Mouse (Mus musculus): ENCODE data around the gene Nfam1. TPM values are rescaled to one million over a fixed set of nuclear protein-coding genes. Genes with fewer than 3 reads are reported as not detected.

Nfam1 gene
- polyA plus RNA-seq, 1 experiment from 2014 or later: 2.4 TPM

GRCm38 (mm10) chr15:82960786-82961561, 72.1 kb downstream of the Nfam1 start:
- Histone ChIP-seq H3K27ac (replicated peaks) (peak overlapping the region; percentile 69), H3K9me3 (no peaks in the 10 kb centered on the region), H3K27me3 (replicated peaks; ENCODE audit: low read depth, poor library complexity, severe bottlenecking) (peaks cover 92% of the 10 kb centered on the region), H3K4me1 (peaks cover 76% of the 10 kb centered on the region), H3K36me3 (replicated peaks) (no peaks in the 10 kb centered on the region), H3K4me3 (peak overlapping the region; percentile 69)
- peak; percentile 61 for DNase-seq (ENCODE audit: low spot score)
- 1% methylated on average over 26 of the region's 26 CpGs for WGBS

GRCm38 (mm10) chr15:82959151-82959550, 74.0 kb downstream of the Nfam1 start:
- H3K4me3 ChIP-seq: no peak overlapping the region
- 67% methylated on average over 12 of the region's 12 CpGs for WGBS
- no peak overlapping the region for H3K27ac ChIP-seq (replicated peaks)
- H3K4me1 ChIP-seq: peaks cover 78% of the 10 kb centered on the region
- H3K36me3 ChIP-seq (replicated peaks): 0 out of 2 replicates have a peak, but pooled peaks cover 2% of the 10 kb centered on the region
- no peak for DNase-seq (ENCODE audit: low spot score)
- H3K27me3 ChIP-seq (replicated peaks; ENCODE audit: low read depth, poor library complexity, severe bottlenecking): peaks cover 92% of the 10 kb centered on the region
- H3K9me3 ChIP-seq: no peaks in the 10 kb centered on the region

DNA sequence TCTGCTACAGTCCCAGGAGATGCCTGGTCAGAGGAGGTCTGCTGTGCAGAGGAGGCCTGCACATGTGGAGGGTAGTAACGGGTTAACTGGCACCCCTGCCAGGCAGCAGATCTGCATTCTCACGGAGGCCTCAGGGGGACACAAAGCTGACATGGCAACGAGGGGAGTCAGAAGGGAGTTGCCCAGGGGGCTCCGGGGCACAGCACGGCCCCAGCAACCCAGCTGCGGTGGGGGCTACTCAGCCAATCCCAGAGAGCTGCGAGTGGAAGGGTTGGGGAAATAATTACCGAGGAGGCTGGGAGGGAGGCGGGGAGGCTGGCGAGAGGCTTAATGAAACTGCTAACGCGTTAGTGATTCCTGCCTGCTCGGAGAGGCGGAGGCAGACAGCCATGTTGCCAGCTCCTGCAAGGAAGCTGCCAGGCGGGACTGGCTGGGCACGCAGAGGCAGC, 74.8 kb downstream of the Nfam1 start:
- H3K4me3 ChIP-seq: peak overlapping the region; percentile 41
- H3K4me1 ChIP-seq: peaks cover 84% of the 10 kb centered on the region
- H3K27me3 ChIP-seq (replicated peaks; ENCODE audit: low read depth, poor library complexity, severe bottlenecking): peaks cover 100% of the 10 kb centered on the region
- peak; percentile 50 for DNase-seq (ENCODE audit: low spot score)
- H3K36me3 ChIP-seq (replicated peaks): 0 out of 2 replicates have a peak, but pooled peaks cover 2% of the 10 kb centered on the region
- no peaks in the 10 kb centered on the region for H3K9me3 ChIP-seq
- 3% methylated on average over 16 of the region's 16 CpGs for WGBS
- H3K27ac ChIP-seq (replicated peaks): peak overlapping the region; percentile 61

DNA sequence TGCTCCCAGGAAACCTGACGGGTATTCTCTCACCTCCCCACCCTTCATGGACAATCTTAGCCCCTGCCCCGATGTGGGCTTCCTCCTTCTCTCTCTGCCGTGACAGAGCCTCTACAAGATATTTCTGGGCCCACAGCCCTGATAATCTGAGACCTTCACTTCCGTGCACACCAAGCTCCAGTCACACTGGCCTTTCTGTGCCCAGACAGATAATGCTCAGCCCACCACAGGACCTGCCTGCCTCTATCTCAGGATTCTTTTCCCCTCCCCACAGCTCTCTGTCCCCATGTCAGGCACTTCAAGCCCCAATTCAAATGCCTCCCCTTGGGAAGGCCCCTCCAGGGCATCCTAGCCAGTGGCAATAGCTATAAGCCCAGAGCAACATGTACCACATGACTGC, 76.4 kb downstream of the Nfam1 start:
- Histone ChIP-seq H3K27me3 (replicated peaks; ENCODE audit: low read depth, poor library complexity, severe bottlenecking) (peaks cover 100% of the 10 kb centered on the region), H3K36me3 (replicated peaks) (0 out of 2 replicates have a peak, but pooled peaks cover 2% of the 10 kb centered on the region), H3K4me3 (no peak overlapping the region), H3K27ac (replicated peaks) (0 out of 2 replicates have a peak overlapping the region, but pooled peaks have one; percentile 15), H3K9me3 (no peaks in the 10 kb centered on the region), H3K4me1 (peaks cover 84% of the 10 kb centered on the region)
- no peak for DNase-seq (ENCODE audit: low spot score)
- 59% methylated on average over 4 of the region's 4 CpGs for WGBS

DNA sequence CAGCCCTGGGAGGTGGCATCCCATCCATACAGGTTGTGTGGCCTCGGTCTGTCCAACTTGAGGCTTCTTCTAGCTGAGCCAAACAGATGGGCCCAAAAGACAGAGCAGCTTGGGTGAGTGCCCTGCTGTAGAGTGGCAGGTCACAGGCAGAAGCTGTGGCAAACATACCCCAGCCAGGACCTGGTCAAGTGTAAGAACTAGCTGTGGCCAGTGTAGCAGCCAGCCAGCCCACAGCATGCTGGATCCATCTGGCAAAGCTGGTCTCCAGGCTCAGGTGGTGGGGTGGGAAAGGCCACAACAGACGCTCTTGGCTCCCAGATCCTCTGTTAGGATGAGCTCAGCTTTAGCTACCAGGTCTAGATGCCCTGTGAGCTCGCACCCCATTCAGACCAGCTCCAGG, 76.8 kb downstream of the Nfam1 start:
- 83% methylated on average over 3 of the region's 3 CpGs for WGBS
- Histone ChIP-seq H3K4me1 (peaks cover 84% of the 10 kb centered on the region), H3K27ac (replicated peaks) (0 out of 2 replicates have a peak overlapping the region, but pooled peaks have one; percentile 15), H3K36me3 (replicated peaks) (0 out of 2 replicates have a peak, but pooled peaks cover 2% of the 10 kb centered on the region), H3K27me3 (replicated peaks; ENCODE audit: low read depth, poor library complexity, severe bottlenecking) (peaks cover 100% of the 10 kb centered on the region), H3K9me3 (no peaks in the 10 kb centered on the region), H3K4me3 (no peak overlapping the region)
- DNase-seq (ENCODE audit: low spot score): no peak

GRCm38 (mm10) chr15:82955286-82955685, 77.8 kb downstream of the Nfam1 start:
- Histone ChIP-seq H3K4me1 (peaks cover 84% of the 10 kb centered on the region), H3K27me3 (replicated peaks; ENCODE audit: low read depth, poor library complexity, severe bottlenecking) (peaks cover 100% of the 10 kb centered on the region), H3K27ac (replicated peaks) (no peak overlapping the region), H3K4me3 (no peak overlapping the region), H3K9me3 (no peaks in the 10 kb centered on the region), H3K36me3 (replicated peaks) (0 out of 2 replicates have a peak, but pooled peaks cover 2% of the 10 kb centered on the region)
- no peak for DNase-seq (ENCODE audit: low spot score)
- 88% methylated on average over 8 of the region's 8 CpGs for WGBS

DNA sequence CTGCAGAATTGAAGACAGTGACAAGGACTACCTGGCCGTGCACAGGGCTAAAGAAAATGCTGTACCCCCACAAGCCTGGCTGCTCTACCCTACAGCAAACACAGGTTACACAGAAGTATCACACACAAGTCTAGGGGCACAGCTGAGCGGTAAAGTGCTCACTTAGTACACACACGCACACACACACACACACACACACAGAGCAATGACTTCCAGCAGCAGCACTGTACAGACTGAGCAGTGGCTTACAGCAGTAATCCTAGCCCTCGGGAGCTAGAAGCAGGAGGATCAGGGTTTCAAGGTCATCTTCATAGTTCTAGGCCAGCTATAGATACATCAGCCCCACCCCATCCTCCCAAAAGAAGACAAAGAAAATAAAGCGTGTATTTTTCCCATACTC, 79.1 kb downstream of the Nfam1 start:
- H3K4me3 ChIP-seq: no peak overlapping the region
- 0 out of 2 replicates have a peak, but pooled peaks cover 2% of the 10 kb centered on the region for H3K36me3 ChIP-seq (replicated peaks)
- H3K4me1 ChIP-seq: peaks cover 75% of the 10 kb centered on the region
- 74% methylated on average over 5 of the region's 5 CpGs for WGBS
- H3K9me3 ChIP-seq: no peaks in the 10 kb centered on the region
- DNase-seq (ENCODE audit: low spot score): no peak
- H3K27me3 ChIP-seq (replicated peaks; ENCODE audit: low read depth, poor library complexity, severe bottlenecking): peaks cover 100% of the 10 kb centered on the region
- no peak overlapping the region for H3K27ac ChIP-seq (replicated peaks)

DNA sequence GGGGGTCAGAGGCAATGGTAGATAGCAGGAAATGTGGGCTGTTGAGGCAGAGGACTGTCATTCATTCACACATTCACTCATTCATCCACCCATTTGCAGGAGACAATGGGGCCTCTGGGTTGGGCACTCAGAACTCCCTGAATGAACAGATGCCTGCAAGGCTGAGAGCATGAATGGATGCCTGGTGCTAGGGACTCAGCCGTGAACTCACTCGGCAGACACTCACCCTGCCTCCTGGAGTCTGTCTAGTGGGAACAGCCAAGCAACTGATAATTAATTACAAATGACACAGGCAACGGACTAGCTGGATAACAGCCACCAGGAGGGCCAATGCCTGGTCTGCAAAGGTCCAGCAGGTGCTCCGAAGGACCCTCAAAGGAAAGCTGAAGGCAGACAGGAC, 80.0 kb downstream of the Nfam1 start:
- H3K27me3 ChIP-seq (replicated peaks; ENCODE audit: low read depth, poor library complexity, severe bottlenecking): peaks cover 100% of the 10 kb centered on the region
- WGBS: 25% methylated on average over 4 of the region's 4 CpGs
- H3K4me3 ChIP-seq: no peak overlapping the region
- no peak for DNase-seq (ENCODE audit: low spot score)
- H3K9me3 ChIP-seq: no peaks in the 10 kb centered on the region
- 0 out of 2 replicates have a peak, but pooled peaks cover 2% of the 10 kb centered on the region for H3K36me3 ChIP-seq (replicated peaks)
- H3K4me1 ChIP-seq: peaks cover 73% of the 10 kb centered on the region
- no peak overlapping the region for H3K27ac ChIP-seq (replicated peaks)

DNA sequence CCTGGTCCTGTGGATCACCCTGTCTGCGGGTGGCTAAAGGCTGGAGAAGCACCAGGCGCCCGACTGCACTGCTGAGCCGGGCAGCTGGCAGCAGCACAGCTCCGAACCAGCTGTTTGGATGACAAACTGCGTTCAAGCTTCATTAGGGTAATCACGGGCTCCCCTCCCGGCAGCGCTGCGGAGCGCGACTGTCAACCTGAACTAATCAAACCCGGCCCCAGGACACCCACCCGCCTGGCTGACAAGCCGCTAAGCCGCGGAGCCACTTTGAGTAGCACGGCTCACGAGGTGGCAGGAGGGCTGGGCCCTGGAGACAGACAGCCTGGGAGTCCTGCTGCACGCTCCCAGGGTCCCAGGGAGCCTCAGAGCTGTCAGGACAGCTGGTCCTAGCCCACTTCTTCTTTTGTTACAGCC, 80.8 kb downstream of the Nfam1 start:
- Histone ChIP-seq H3K9me3 (no peaks in the 10 kb centered on the region), H3K4me3 (peak overlapping the region; percentile 19), H3K4me1 (peaks cover 68% of the 10 kb centered on the region), H3K27ac (replicated peaks) (peak overlapping the region; percentile 51), H3K36me3 (replicated peaks) (0 out of 2 replicates have a peak, but pooled peaks cover 2% of the 10 kb centered on the region), H3K27me3 (replicated peaks; ENCODE audit: low read depth, poor library complexity, severe bottlenecking) (peaks cover 100% of the 10 kb centered on the region)
- peak; percentile 69 for DNase-seq (ENCODE audit: low spot score)
- WGBS: 2% methylated on average over 20 of the region's 20 CpGs

GRCm38 (mm10) chr15:82950246-82950645, 82.9 kb downstream of the Nfam1 start:
- DNase-seq (ENCODE audit: low spot score): no peak
- 0 out of 2 replicates have a peak, but pooled peaks cover 2% of the 10 kb centered on the region for H3K36me3 ChIP-seq (replicated peaks)
- 50% methylated on average over 8 of the region's 8 CpGs for WGBS
- no peaks in the 10 kb centered on the region for H3K9me3 ChIP-seq
- peaks cover 94% of the 10 kb centered on the region for H3K27me3 ChIP-seq (replicated peaks; ENCODE audit: low read depth, poor library complexity, severe bottlenecking)
- H3K4me3 ChIP-seq: no peak overlapping the region
- H3K27ac ChIP-seq (replicated peaks): no peak overlapping the region; the same call in 1 of the 2 replicates
- peaks cover 64% of the 10 kb centered on the region for H3K4me1 ChIP-seq

GRCm38 (mm10) chr15:82947431-82947830, 85.7 kb downstream of the Nfam1 start:
- DNase-seq (ENCODE audit: low spot score): no peak
- H3K4me1 ChIP-seq: peaks cover 44% of the 10 kb centered on the region
- no peaks in the 10 kb centered on the region for H3K36me3 ChIP-seq (replicated peaks)
- H3K27ac ChIP-seq (replicated peaks): no peak overlapping the region
- peaks cover 66% of the 10 kb centered on the region for H3K27me3 ChIP-seq (replicated peaks; ENCODE audit: low read depth, poor library complexity, severe bottlenecking)
- no peak overlapping the region for H3K4me3 ChIP-seq
- no peaks in the 10 kb centered on the region for H3K9me3 ChIP-seq
- 83% methylated on average over 5 of the region's 5 CpGs for WGBS

DNA sequence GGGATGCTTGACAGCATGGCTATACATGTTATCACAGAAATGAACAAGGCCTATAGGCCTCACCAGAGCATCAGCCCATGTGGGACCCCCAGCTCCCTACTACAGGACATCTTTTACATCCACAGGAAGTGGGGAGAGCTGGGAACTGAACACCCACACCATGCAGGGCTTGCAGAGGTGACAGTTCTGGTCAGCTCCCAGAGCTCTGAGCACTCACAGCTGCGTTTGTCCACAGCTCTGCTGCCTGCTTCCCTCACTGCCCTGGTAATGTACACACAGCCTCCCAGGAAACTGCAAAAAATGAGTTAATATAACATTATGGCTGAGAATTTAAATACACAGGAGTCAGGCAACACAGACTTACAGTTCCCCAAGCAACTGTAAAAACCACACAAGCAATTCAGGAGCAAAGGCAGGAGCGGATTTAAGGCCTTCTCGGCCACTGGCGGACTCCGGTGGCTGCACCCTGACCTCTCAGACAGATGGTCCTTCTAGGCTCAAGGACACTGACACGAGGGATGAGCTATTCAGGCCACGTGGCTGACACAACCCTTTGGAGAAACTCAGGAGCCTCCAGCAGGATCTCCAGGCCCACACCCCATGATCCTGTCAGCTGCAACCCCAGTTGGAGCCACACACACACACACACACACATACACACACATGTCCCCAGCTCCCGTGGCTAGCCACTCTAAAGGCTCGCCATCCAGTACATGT, 88.5 kb downstream of the Nfam1 start:
- Histone ChIP-seq H3K9me3 (no peaks in the 10 kb centered on the region), H3K27ac (replicated peaks) (no peak overlapping the region), H3K27me3 (replicated peaks; ENCODE audit: low read depth, poor library complexity, severe bottlenecking) (peaks cover 55% of the 10 kb centered on the region), H3K4me3 (no peak overlapping the region), H3K36me3 (replicated peaks) (peaks cover 4% of the 10 kb centered on the region; the same call in 1 of the 2 replicates), H3K4me1 (peaks cover 37% of the 10 kb centered on the region)
- WGBS: 76% methylated on average over 9 of the region's 9 CpGs
- DNase-seq (ENCODE audit: low spot score): no peak

Measured in embryonic facial prominence, embryonic 10.5 days (tissue).